Mouse (Mus musculus) hindbrain, embryonic 14.5 days (tissue): ENCODE data around the gene Golga7b. TPM values are rescaled to one million over a fixed set of nuclear protein-coding genes. Genes with fewer than 3 reads are reported as not detected.

ENCODE experiments used
- ATAC-seq: fragments of 200-750 bp; cut with Nextera tagmentation; 2 replicates; pipeline ENCODE4 v1.8.0; 2017; ENCODE audit warnings: moderate number of reproducible peaks, mild to moderate bottlenecking, moderate TSS enrichment, moderate library complexity; ENCODE audit not compliant: low FRiP score
- DNase-seq: peaks from one replicate; pipeline ENCODE4 v3.0.0-alpha.2; 2015; ENCODE audit warnings: low spot score
- H3K27ac ChIP-seq: fragments of 300-500 bp; sonication (generic); 2 replicates; pipeline ENCODE4 v1.5.1; 2014; ENCODE audit warnings: mild to moderate bottlenecking, moderate library complexity
- H3K27me3 ChIP-seq: fragments of 300-500 bp; sonication (generic); 2 replicates; pipeline ENCODE4 v1.6.1; 2014; ENCODE audit warnings: mild to moderate bottlenecking, low read length, mixed read lengths; ENCODE audit not compliant: control insufficient read depth, insufficient read depth
- H3K36me3 ChIP-seq: fragments of 300-500 bp; sonication (generic); replicated peaks from 2 replicates; pipeline ENCODE4 v1.6.1; 2014; ENCODE audit not compliant: control insufficient read depth, insufficient read depth
- H3K4me1 ChIP-seq: fragments of 300-500 bp; sonication (generic); replicated peaks from 2 replicates; pipeline ENCODE4 v1.6.1; 2014; ENCODE audit warnings: antibody characterized with exemption, low read length, mixed read lengths; ENCODE audit not compliant: control insufficient read depth, insufficient read depth
- H3K4me2 ChIP-seq: fragments of 300-500 bp; sonication (generic); replicated peaks from 2 replicates; pipeline ENCODE4 v1.6.1; 2014; ENCODE audit warnings: mild to moderate bottlenecking, moderate library complexity
- H3K4me3 ChIP-seq: fragments of 300-500 bp; sonication (generic); replicated peaks from 2 replicates; pipeline ENCODE4 v1.5.1; 2014; ENCODE audit warnings: mild to moderate bottlenecking, low read length
- H3K9ac ChIP-seq: fragments of 300-500 bp; sonication (generic); 2 replicates; pipeline ENCODE4 v1.6.1; 2014
- H3K9me3 ChIP-seq: fragments of 300-500 bp; sonication (generic); 2 replicates; pipeline ENCODE4 v1.6.1; 2016; ENCODE audit warnings: low read length; ENCODE audit not compliant: control insufficient read depth
- WGBS: fragments of 180-500 bp; shearing (Covaris S2); extraction: QIAGEN DNeasy Blood & Tissue Kit; methylation state at CpG from one replicate; pipeline ENCODE4 v1.1.7; 2014; 5-methylcytosine and 5-hydroxymethylcytosine counted together
- polyA plus RNA-seq: library from polyadenylated mRNA; unstranded; fragments of >200 nt; fragmentation: Nextera tagmentation; extraction: Ambion mirVana; gene quantifications from 2 replicates; pipeline ENCODE4 v1.2.1, GENCODE M21; 2014

Golga7b gene
- polyA plus RNA-seq, 1 experiment from 2014 or later: 46.8 TPM

DNA sequence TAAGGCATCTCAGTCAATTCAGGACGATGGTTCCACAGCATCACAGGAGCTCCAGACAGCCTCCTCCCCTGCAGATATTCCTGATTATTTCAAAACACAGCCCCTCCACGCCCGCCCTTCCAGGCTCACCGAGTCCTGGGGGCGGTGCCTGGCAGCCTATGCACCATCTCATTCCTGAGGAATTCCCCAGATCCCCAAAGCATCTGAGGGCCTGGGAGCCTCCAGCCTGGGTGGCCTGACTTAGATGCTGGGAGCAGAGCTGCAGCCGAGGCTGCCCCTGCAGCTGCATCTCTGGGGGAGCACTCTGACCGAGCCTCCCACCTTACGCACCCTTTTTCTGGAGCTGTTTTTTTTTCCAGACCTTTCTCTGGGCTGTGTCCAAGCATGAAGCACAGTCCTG is 6.5 kb upstream of the Golga7b start:
- no peak overlapping the region for H3K27ac ChIP-seq
- H3K4me1 ChIP-seq: peaks cover 5% of the 10 kb centered on the region; the same call in 1 of the 2 replicates
- no peaks in the 10 kb centered on the region for H3K9me3 ChIP-seq
- H3K27me3 ChIP-seq: no peaks in the 10 kb centered on the region
- H3K4me3 ChIP-seq: no peak overlapping the region
- DNase-seq (no peak), ATAC-seq (no peak)
- no peak overlapping the region for H3K9ac ChIP-seq
- H3K4me2 ChIP-seq: no peak overlapping the region
- WGBS: 56% methylated on average over 8 of the region's 8 CpGs
- H3K36me3 ChIP-seq: no peaks in the 10 kb centered on the region

DNA sequence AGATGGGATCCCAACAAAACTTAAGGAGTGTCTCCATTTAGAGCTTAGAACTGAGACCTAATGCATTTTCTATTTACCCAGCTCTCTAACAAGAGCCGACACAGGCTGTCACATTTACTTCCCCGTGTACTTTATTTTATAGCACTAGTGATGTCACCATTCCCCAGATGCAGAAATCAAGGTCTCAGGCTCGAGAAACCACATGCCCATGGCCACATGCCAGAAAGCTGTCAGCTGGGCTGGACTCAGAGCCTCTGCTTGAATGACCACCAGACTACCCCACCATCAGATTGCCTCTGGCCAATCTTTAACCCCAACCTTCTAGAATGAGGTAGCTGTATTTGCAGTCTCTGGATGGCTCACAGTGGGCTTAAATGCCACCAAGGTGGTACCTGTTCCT is 4.0 kb upstream of the Golga7b start:
- no peaks in the 10 kb centered on the region for H3K9me3 ChIP-seq

DNA sequence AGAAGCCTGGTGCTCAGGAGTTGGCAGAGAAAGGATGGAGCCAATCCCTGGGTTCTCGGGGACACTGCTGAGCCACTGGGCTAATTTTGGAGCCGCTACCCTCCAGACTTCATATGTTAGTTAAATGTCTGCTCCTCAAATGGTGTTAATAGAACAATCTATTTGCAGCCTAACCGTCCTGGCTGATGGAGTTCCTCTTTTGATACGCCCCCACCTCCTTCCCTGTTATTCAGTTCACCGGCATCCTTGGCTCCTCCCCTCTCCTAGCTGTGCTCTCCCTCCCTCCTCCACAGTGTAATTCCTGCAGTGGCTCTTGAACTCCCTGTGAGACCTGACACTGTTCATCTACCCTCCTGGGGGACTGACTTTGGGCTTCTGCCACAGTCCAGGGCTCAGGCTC is 748 bp upstream of the Golga7b start:
- H3K27me3 ChIP-seq: no peaks in the 10 kb centered on the region
- H3K4me3 ChIP-seq: no peak overlapping the region
- H3K4me2 ChIP-seq: no peak overlapping the region
- DNase-seq (no peak), ATAC-seq (no peak)
- H3K4me1 ChIP-seq: no peaks in the 10 kb centered on the region
- no peaks in the 10 kb centered on the region for H3K9me3 ChIP-seq
- H3K27ac ChIP-seq: no peak overlapping the region
- H3K9ac ChIP-seq: no peak overlapping the region
- H3K36me3 ChIP-seq: no peaks in the 10 kb centered on the region
- 48% methylated on average over 5 of the region's 5 CpGs for WGBS

More for the DNA sequence above, 4.0 kb upstream of the Golga7b start:
- H3K4me2 ChIP-seq: no peak overlapping the region
- H3K4me3 ChIP-seq: no peak overlapping the region
- DNase-seq (no peak), ATAC-seq (no peak)
- H3K27me3 ChIP-seq: no peaks in the 10 kb centered on the region
- no peaks in the 10 kb centered on the region for H3K36me3 ChIP-seq
- H3K27ac ChIP-seq: no peak overlapping the region
- 58% methylated on average over 3 of the region's 3 CpGs for WGBS
- H3K4me1 ChIP-seq: no peaks in the 10 kb centered on the region
- H3K9ac ChIP-seq: no peak overlapping the region

DNA sequence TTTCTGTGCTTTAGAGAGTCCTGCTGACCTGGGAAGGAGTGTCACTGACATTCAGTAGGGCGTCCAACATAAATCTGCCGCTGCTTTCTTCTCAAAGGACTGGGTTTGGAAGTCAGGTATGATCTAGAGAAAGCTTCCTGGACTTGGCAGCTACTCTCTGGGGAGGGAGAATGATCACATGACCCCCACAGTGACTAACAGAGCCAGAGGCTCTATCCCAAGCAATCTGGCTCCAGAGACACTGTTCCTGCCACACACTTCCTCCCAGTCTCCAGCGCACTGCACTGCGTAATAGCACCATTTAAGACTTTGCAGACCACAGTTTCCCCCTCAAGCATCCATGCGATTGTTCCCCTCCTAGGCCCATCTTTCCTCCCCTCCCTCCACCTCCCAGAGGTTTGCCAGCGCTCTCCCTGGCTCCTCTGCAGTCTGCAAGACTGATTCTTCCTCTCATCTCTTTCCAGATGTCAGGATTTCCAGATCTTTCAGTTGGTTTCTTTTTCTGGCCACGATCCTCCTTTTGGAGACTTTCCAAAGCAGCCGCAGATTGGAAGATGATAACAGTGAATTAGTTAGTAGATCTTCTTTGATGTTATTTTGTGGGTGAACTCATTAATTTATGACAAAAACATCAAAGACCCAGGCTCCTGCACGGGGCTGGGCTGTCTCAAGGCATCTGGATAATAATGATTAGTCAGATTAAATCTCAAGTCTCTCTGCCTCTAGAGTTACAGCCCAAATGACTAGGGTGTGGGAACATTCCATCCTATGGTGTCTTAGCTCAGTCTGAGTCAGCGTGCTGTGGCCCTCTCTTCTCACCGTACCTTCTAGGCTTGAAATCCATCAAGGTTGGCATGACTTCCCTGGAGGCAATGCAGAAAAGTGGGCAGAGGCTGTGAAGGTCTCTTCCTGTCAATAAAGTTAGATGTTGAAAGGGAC is 2.9 kb downstream of the Golga7b start:
- H3K4me1 ChIP-seq: peaks cover 6% of the 10 kb centered on the region
- H3K9me3 ChIP-seq: no peaks in the 10 kb centered on the region
- ATAC-seq: no peak
- no peak overlapping the region for H3K27ac ChIP-seq
- H3K9ac ChIP-seq: no peak overlapping the region
- peaks cover 7% of the 10 kb centered on the region; the same call in 1 of the 2 replicates for H3K27me3 ChIP-seq
- H3K4me2 ChIP-seq: no peak overlapping the region
- H3K36me3 ChIP-seq: no peaks in the 10 kb centered on the region
- DNase-seq: no peak
- H3K4me3 ChIP-seq: no peak overlapping the region
- 76% methylated on average over 11 of the region's 11 CpGs for WGBS

DNA sequence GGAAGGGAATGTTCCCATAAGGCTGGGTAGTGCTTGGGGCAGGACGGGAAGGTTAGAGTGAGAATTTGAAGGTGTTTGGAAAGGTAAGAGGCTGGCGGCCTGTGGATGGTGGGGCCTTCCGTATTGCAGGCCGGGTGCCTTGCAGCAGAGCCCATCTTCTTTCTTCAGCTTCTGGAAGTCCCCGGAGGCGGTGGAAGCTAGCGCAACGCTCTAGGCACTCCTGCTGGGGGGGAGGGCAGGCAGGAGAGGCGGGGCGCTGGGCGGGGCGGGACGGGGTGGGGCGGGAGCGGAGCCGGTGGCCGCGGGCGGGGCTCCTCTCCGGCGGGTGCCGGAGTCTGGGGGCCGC is 8.0 kb downstream of the Golga7b start:
- H3K9me3 ChIP-seq: no peaks in the 10 kb centered on the region
- H3K4me2 ChIP-seq: peak overlapping the region; percentile 59
- ATAC-seq (peak; percentile 71), DNase-seq (peak; percentile 57)
- peak overlapping the region; percentile 87 for H3K27ac ChIP-seq
- peak overlapping the region; percentile 87 for H3K9ac ChIP-seq
- H3K4me1 ChIP-seq: peaks cover 31% of the 10 kb centered on the region
- no peaks in the 10 kb centered on the region for H3K36me3 ChIP-seq
- peak overlapping the region; percentile 61 for H3K4me3 ChIP-seq
- WGBS: 0% methylated on average over 15 of the region's 23 CpGs
- peaks cover 7% of the 10 kb centered on the region; the same call in 1 of the 2 replicates for H3K27me3 ChIP-seq

DNA sequence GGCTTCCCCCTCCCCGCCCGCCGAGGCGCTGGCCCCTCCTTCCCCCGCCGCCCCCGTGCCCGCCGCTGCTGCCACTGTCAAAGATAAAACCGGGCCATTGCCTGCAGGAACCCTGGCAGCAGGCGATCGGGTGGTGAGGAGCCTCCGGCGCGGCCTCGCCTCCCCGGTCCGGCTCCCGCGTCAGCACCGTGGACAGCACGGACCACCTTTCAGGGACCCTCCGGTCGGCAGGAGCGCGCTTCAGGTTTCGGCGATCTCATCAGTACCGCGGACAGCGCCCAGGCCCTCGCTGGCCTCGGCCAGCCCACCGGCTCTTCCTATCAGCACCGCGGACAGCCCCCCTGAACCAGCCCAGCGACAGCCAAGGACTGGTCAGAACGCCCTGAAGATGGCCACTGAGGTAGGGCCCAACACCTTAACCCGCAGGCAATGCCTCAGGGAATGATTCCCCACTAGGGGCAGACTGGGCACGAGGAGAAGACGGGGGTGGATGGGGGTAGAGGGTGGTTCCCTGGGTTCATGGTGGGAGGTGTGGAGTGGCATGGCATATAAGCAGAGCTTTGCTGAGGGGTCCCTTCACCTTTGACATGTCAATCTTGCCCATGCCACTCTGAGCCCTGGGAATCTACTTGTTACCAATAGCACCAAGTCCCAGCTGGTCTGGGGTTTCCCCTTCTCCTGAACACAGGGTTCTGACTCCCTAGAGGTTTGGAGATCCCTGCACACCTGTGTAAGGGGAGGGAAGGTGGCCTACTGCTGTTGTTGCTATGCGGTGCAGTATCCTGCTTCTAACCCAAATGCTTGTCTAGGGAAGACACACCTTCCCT is 8.6 kb downstream of the Golga7b start:
- peak overlapping the region; percentile 87 for H3K27ac ChIP-seq
- no peaks in the 10 kb centered on the region for H3K36me3 ChIP-seq
- 3% methylated on average over 37 of the region's 42 CpGs for WGBS
- ATAC-seq: peak; percentile 77
- peak overlapping the region; percentile 87 for H3K9ac ChIP-seq
- peak; percentile 78 for DNase-seq
- H3K4me1 ChIP-seq: peaks cover 31% of the 10 kb centered on the region
- peaks cover 7% of the 10 kb centered on the region; the same call in 1 of the 2 replicates for H3K27me3 ChIP-seq
- peak overlapping the region; percentile 61 for H3K4me3 ChIP-seq
- peak overlapping the region; percentile 59 for H3K4me2 ChIP-seq
- no peaks in the 10 kb centered on the region for H3K9me3 ChIP-seq

DNA sequence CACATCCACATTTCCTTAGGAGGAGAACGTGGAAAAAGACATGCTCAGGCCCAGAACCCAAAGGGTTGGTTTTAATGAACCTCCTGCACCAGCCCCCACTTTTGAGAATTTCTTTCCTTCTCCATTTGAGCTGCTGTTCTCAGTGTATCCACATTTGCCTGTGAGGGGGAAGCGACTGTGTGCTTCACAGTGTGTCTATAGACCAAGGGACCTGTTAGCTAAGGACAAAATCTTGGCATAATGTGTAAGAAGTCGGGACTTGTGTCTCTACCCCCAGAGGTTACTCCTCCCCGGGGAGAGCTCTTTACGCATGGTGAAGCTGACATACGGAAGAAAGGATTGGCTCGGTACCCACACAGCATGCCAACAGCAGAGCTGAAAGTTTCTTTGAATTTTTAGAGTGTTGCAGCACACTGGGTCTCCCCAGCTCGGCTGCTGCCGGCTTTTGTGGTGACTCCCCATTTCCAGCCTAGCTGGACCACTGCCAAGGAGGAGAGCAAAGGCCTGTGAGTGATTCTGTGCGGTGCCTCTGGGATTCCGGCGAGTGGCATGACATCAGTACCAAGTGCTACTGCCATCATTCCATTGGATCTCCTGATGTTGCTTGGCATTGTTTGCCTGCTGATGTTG is 9.4 kb downstream of the Golga7b start:
- Histone ChIP-seq H3K27me3 (peaks cover 7% of the 10 kb centered on the region; the same call in 1 of the 2 replicates), H3K4me2 (peak overlapping the region; percentile 59), H3K4me3 (peak overlapping the region; percentile 61), H3K36me3 (no peaks in the 10 kb centered on the region), H3K4me1 (peaks cover 31% of the 10 kb centered on the region), H3K9ac (peak overlapping the region; percentile 87), H3K9me3 (no peaks in the 10 kb centered on the region), H3K27ac (peak overlapping the region; percentile 87; the same call in 1 of the 2 replicates)
- peak; percentile 52 for ATAC-seq
- WGBS: 40% methylated on average over 12 of the region's 12 CpGs
- DNase-seq: peak; percentile 57

DNA sequence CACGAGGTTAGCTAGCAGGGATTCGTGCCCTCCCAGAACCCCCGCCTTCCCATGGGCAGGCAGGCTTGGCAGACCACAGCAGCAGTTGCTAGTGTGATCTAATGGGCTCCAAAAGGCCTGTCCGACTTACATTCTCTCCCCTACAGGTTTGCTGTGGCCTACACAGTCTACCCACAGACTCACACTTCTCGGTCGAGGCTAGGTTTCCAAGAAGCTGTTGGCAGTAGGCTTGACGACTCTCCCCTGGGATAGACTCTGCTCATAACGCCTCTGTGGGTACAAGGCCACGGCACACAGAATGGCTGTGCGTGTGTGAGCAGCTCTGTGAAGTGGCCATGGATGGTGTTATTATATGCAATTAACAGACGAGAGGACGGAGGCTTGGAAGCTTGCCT is 9.9 kb downstream of the Golga7b start:
- H3K4me1 ChIP-seq: peaks cover 31% of the 10 kb centered on the region
- 67% methylated on average over 12 of the region's 12 CpGs for WGBS

More for the DNA sequence above, 9.9 kb downstream of the Golga7b start:
- ATAC-seq (no peak), DNase-seq (no peak)
- H3K4me3 ChIP-seq: peak overlapping the region; percentile 61
- H3K4me2 ChIP-seq: peak overlapping the region; percentile 59
- no peaks in the 10 kb centered on the region for H3K9me3 ChIP-seq
- H3K36me3 ChIP-seq: no peaks in the 10 kb centered on the region
- no peak overlapping the region for H3K27ac ChIP-seq
- H3K27me3 ChIP-seq: peaks cover 7% of the 10 kb centered on the region; the same call in 1 of the 2 replicates
- no peak overlapping the region for H3K9ac ChIP-seq
